Mouse (Mus musculus) thymus, adult 2 months (tissue): Measurements from ENCODE around the gene Rb1. TPM values are rescaled to one million over a fixed set of nuclear protein-coding genes. Genes with fewer than 3 reads are reported as not detected.

Experiments used
- DNase-seq: peaks from one replicate; pipeline ENCODE4 v3.0.0; 2021
- H3K27ac ChIP-seq: fragments of 200-500 bp; 2 replicates; pipeline ENCODE4 v1.5.1; 2012; ENCODE audit warnings: low read length, control low read depth; ENCODE audit not compliant: control insufficient read depth, insufficient read depth
- H3K27me3 ChIP-seq: fragments of 200-500 bp; 2 replicates; pipeline ENCODE4 v1.6.1; 2012; ENCODE audit warnings: mild to moderate bottlenecking, low read length, moderate library complexity, mixed read lengths; ENCODE audit not compliant: control insufficient read depth, insufficient read depth
- H3K36me3 ChIP-seq: fragments of 200-500 bp; 2 replicates; pipeline ENCODE4 v1.6.1; 2012; ENCODE audit warnings: mild to moderate bottlenecking, low read length, moderate library complexity; ENCODE audit not compliant: control insufficient read depth, insufficient read depth
- H3K4me1 ChIP-seq: fragments of 200-500 bp; replicated peaks from 2 replicates; pipeline ENCODE4 v1.6.1; 2012; ENCODE audit warnings: low read length; ENCODE audit not compliant: control insufficient read depth, insufficient read depth
- H3K4me3 ChIP-seq: fragments of 200-500 bp; 2 replicates; pipeline ENCODE4 v1.5.1; 2012; ENCODE audit warnings: mild to moderate bottlenecking, low read length, control low read depth, moderate library complexity; ENCODE audit not compliant: control insufficient read depth, insufficient read depth
- CTCF ChIP-seq: fragments of 200-500 bp; IDR thresholded peaks from 2 replicates; pipeline ENCODE4 v1.5.1; 2012; ENCODE audit warnings: mild to moderate bottlenecking, control low read depth, low read length, moderate library complexity, borderline replicate concordance; ENCODE audit not compliant: control insufficient read depth, poor library complexity, insufficient read depth; ENCODE audit errors: extremely low read depth
- POLR2A ChIP-seq: fragments of 200-500 bp; IDR thresholded peaks from 2 replicates; pipeline ENCODE4 v1.6.1; 2012; ENCODE audit warnings: mild to moderate bottlenecking, low read length, control low read depth, moderate library complexity; ENCODE audit not compliant: control insufficient read depth, poor library complexity, insufficient read depth; ENCODE audit errors: extremely low read depth
- WGBS: fragments of 180-500 bp; shearing (Covaris S2); methylation state at CpG from one replicate; pipeline ENCODE4 v1.1.7; 2018; 5-methylcytosine and 5-hydroxymethylcytosine counted together
- polyA plus RNA-seq: library from polyadenylated mRNA; depleted of rRNA; stranded (reverse); fragments of >200 nt; gene quantifications from 2 replicates; pipeline ENCODE4 v1.2.3, GENCODE M21; 2012

The Rb1 gene
- polyA plus RNA-seq, 1 experiment: 17.1 TPM

GRCm38 (mm10) chr14:73226849-73227248, 98.8 kb downstream of the Rb1 start:
- no peaks in the 10 kb centered on the region for H3K4me1 ChIP-seq
- H3K27ac ChIP-seq: no peak overlapping the region
- 74% methylated on average over 1 of the region's 1 CpGs for WGBS
- H3K27me3 ChIP-seq: no peaks in the 10 kb centered on the region
- no peaks in the 10 kb centered on the region for H3K36me3 ChIP-seq
- DNase-seq: no peak
- TF ChIP-seq POLR2A (no peak), CTCF (no peak)
- H3K4me3 ChIP-seq: no peak overlapping the region

DNA sequence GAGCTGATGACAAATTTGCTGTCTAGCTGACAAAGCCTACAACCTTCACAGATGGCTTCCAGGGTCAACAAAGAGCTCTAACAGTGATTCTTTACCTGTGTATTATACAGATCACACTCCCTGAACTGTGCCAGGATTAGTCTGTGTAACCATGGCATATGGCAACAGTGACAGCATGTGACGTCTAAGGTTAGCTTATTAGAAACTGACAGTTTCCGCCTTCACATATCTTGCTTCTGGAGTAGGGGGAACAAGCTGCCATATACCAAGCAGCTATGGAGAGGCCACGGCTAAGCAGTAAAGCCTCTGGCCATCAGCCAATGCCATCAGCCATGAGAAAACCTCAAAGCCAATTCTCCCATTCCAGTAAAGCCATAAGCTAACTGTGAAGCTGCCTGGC, 99.3 kb downstream of the Rb1 start:
- no peaks in the 10 kb centered on the region for H3K36me3 ChIP-seq

DNA sequence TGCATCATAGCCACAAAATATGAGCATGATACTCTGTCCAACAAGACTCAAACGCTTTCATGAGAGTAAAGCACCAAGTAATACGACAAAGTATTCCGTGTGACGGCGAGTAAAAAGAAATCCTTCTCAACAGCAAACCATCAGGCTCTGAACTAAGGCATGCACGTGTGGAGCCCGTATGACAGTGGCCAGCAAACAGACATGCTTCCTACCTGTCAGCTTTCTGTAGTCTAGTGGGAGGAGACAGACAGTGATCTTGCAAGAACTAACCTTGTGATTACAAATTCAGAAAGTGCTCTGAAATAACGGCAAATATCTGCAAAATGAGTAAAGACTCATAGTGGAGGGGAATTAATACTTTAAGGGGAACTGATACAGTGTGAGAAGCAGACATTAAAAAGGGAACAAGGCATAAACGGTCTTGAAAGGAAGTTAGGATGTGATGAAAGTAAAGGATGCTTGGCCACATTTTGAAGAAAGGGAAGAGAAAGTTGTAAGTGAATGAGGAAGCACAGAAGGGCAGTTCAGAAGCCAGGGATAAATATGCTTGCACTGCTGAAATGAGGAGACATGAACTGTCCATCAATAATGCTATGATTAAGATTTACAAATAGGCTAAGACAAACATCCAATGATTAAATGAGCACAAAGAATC, 103.2 kb downstream of the Rb1 start:
- H3K4me1 ChIP-seq: no peaks in the 10 kb centered on the region
- H3K36me3 ChIP-seq: no peaks in the 10 kb centered on the region
- H3K27me3 ChIP-seq: no peaks in the 10 kb centered on the region
- no peak overlapping the region for H3K27ac ChIP-seq
- H3K4me3 ChIP-seq: no peak overlapping the region
- 58% methylated on average over 9 of the region's 9 CpGs for WGBS
- TF ChIP-seq CTCF (no peak), POLR2A (no peak)
- no peak for DNase-seq

More for the DNA sequence above, 99.3 kb downstream of the Rb1 start:
- DNase-seq: no peak
- Histone ChIP-seq H3K27me3 (no peaks in the 10 kb centered on the region), H3K4me3 (no peak overlapping the region), H3K4me1 (no peaks in the 10 kb centered on the region), H3K27ac (no peak overlapping the region)
- 96% methylated on average over 3 of the region's 3 CpGs for WGBS
- TF ChIP-seq CTCF (no peak), POLR2A (no peak)

- Histone ChIP-seq H3K4me3 (no peak overlapping the region), H3K36me3 (peaks cover 26% of the 10 kb centered on the region), H3K4me1 (no peaks in the 10 kb centered on the region), H3K27ac (no peak overlapping the region), H3K27me3 (no peaks in the 10 kb centered on the region)
- DNase-seq: no peak
- no peak for TF ChIP-seq CTCF
- TF ChIP-seq POLR2A: no peak
- 97% methylated on average over 1 of the region's 1 CpGs for WGBS
Measured at GRCm38 (mm10) chr14:73217062-73217461, 108.6 kb downstream of the Rb1 start.

GRCm38 (mm10) chr14:73211477-73211876, 114.1 kb downstream of the Rb1 start:
- no peaks in the 10 kb centered on the region for H3K27me3 ChIP-seq
- H3K27ac ChIP-seq: no peak overlapping the region
- TF ChIP-seq POLR2A (no peak), CTCF (no peak)
- peaks cover 32% of the 10 kb centered on the region for H3K36me3 ChIP-seq
- H3K4me1 ChIP-seq: no peaks in the 10 kb centered on the region
- DNase-seq: no peak
- no peak overlapping the region for H3K4me3 ChIP-seq
- WGBS: 96% methylated on average over 5 of the region's 5 CpGs

GRCm38 (mm10) chr14:73210196-73210595, 115.4 kb downstream of the Rb1 start:
- H3K4me1 ChIP-seq: no peaks in the 10 kb centered on the region
- H3K27me3 ChIP-seq: no peaks in the 10 kb centered on the region
- 97% methylated on average over 8 of the region's 8 CpGs for whole genome bisulfite sequencing
- H3K27ac ChIP-seq: no peak overlapping the region
- no peak for DNase-seq
- TF ChIP-seq POLR2A (no peak), CTCF (no peak)
- no peak overlapping the region for H3K4me3 ChIP-seq
- peaks cover 19% of the 10 kb centered on the region for H3K36me3 ChIP-seq

DNA sequence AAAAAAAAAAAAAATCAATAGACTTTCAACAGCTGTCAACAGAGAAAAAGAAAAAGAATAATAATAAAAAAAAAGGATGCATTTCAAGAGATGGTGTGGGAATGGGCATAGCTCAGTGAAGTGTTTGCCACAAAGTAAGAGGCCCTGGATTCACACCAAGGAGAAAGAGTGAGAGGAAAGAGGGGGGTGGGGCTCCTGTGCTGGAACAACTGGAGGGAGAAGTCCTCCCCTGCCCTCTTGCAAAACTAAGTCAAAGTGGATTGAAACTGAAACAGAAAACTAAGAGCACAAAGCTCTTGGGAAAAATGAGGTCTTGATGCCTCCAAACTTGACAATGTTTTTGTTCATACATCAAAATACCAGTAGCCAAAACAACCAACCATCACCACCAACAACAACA, 116.4 kb downstream of the Rb1 start:
- Histone ChIP-seq H3K27ac (no peak overlapping the region), H3K4me1 (no peaks in the 10 kb centered on the region), H3K4me3 (no peak overlapping the region), H3K36me3 (peaks cover 25% of the 10 kb centered on the region), H3K27me3 (no peaks in the 10 kb centered on the region)
- no peak for DNase-seq
- TF ChIP-seq CTCF (no peak), POLR2A (no peak)
